Mouse (Mus musculus): Measurements from ENCODE around the gene Car14. TPM values are rescaled to one million over a fixed set of nuclear protein-coding genes. Genes with fewer than 3 reads are reported as not detected.

Car14 gene
- polyA plus RNA-seq, 1 experiment from 2014 or later, result 128 TPM

GRCm38 (mm10) chr3:95850611-95851010 is 53.9 kb downstream of the Car14 start:
- no peaks in the 10 kb centered on the region for H3K9me3 ChIP-seq (ENCODE audit: control insufficient read depth, low read length)
- H3K4me3 ChIP-seq (ENCODE audit: low read depth, low read length), result no peak overlapping the region
- H3K9ac ChIP-seq (ENCODE audit: low read length), result no peak overlapping the region
- 88% methylated on average over 4 of the region's 4 CpGs for WGBS
- no peak overlapping the region for H3K27ac ChIP-seq (replicated peaks; ENCODE audit: low read depth, low read length)
- ATAC-seq (ENCODE audit: insufficient number of reproducible peaks, low FRiP score, low TSS enrichment, low read depth) (no peak), DNase-seq (ENCODE audit: low spot score) (no peak)
- H3K27me3 ChIP-seq (ENCODE audit: control insufficient read depth, insufficient read depth, low read length), result no peaks in the 10 kb centered on the region
- H3K4me2 ChIP-seq (ENCODE audit: low read depth, severe bottlenecking), result no peak overlapping the region
- H3K4me1 ChIP-seq (ENCODE audit: control insufficient read depth, insufficient read depth, low read length), result peaks cover 3% of the 10 kb centered on the region; the same call in 1 of the 2 replicates
- peaks cover 33% of the 10 kb centered on the region for H3K36me3 ChIP-seq (ENCODE audit: control insufficient read depth, insufficient read depth, low read length)

Other genes with a start within 250 kb of the Car14 start
- 63.2 and 67.9 TPM in 2 replicates for gene Mcl1, start 245.9 kb downstream of the Car14 start, polyA plus RNA-seq (2014; fragmentation: Nextera tagmentation; extraction: Ambion mirVana)
- gene Adamtsl4, start 216.8 kb downstream of the Car14 start, polyA plus RNA-seq (2014; fragmentation: Nextera tagmentation; extraction: Ambion mirVana), result 0.29 and 0.71 TPM in 2 replicates
- gene Ecm1, start 165.1 kb downstream of the Car14 start, polyA plus RNA-seq (2014; fragmentation: Nextera tagmentation; extraction: Ambion mirVana), result 5.1 and 6.8 TPM in 2 replicates
- gene Tars2, start 144.5 kb downstream of the Car14 start, polyA plus RNA-seq (2014; fragmentation: Nextera tagmentation; extraction: Ambion mirVana), result 64.1 and 66.3 TPM in 2 replicates
- 23.5 and 24.9 TPM in 2 replicates for gene Rprd2, start 85.8 kb downstream of the Car14 start, polyA plus RNA-seq (2014; fragmentation: Nextera tagmentation; extraction: Ambion mirVana)
- 80.7 and 87.2 TPM in 2 replicates for gene Prpf3, start 48.8 kb downstream of the Car14 start, polyA plus RNA-seq (2014; fragmentation: Nextera tagmentation; extraction: Ambion mirVana)
- gene Mrps21, start 33.2 kb downstream of the Car14 start, polyA plus RNA-seq (2014; fragmentation: Nextera tagmentation; extraction: Ambion mirVana), result 339 and 359 TPM in 2 replicates
- 7.1 and 7.5 TPM in 2 replicates for gene Ciart, start 22.4 kb downstream of the Car14 start, polyA plus RNA-seq (2014; fragmentation: Nextera tagmentation; extraction: Ambion mirVana)
- gene BC028528, start 12.7 kb downstream of the Car14 start, polyA plus RNA-seq (2014; fragmentation: Nextera tagmentation; extraction: Ambion mirVana), result 6.7 and 7.5 TPM in 2 replicates
- gene Aph1a, start 10.7 kb downstream of the Car14 start, polyA plus RNA-seq (2014; fragmentation: Nextera tagmentation; extraction: Ambion mirVana), result 26.1 and 27.3 TPM in 2 replicates
- 125 and 151 TPM in 2 replicates for gene Anp32e, start 24.6 kb upstream of the Car14 start, polyA plus RNA-seq (2014; fragmentation: Nextera tagmentation; extraction: Ambion mirVana)
- 78.3 and 82.7 TPM in 2 replicates for gene Plekho1, start 91.3 kb upstream of the Car14 start, polyA plus RNA-seq (2014; fragmentation: Nextera tagmentation; extraction: Ambion mirVana)
- 19.5 and 22.7 TPM in 2 replicates for gene Vps45, start 153.8 kb upstream of the Car14 start, polyA plus RNA-seq (2014; fragmentation: Nextera tagmentation; extraction: Ambion mirVana)
- gene Otud7b, start 199.8 kb upstream of the Car14 start, polyA plus RNA-seq (2014; fragmentation: Nextera tagmentation; extraction: Ambion mirVana), result 9.7 and 14.2 TPM in 2 replicates